Mouse (Mus musculus): ENCODE measurements around the gene Dennd1a.

The Dennd1a gene

GRCm38 (mm10) chr2:38124727-38125126, 162.5 kb downstream of the Dennd1a start:
- no peak for DNase-seq (ENCODE audit: low read depth, low spot score)

DNA sequence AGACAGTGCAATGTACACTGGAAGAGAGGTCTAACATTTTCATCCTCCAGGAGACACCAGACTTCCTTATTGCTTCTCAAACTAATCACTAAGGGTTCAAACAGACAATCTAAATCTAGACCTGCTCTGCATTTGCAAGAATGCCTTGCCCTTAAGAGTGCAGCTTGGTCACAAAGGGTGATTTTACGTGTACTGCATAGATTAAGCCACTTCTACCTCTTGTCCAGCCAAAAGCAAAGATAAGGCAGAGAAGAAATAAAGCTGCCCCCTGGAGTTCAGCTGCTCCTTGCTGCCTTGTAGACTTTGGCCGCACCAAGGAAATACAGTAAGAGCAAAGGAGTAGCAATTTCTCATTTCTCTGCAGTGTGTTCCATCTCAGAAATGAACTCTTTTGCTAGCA, 172.2 kb downstream of the Dennd1a start:
- DNase-seq (ENCODE audit: low read depth, low spot score) = no peak

- peak; percentile 59 for DNase-seq (ENCODE audit: low read depth, low spot score)
Observed at GRCm38 (mm10) chr2:38111655-38112351, 175.4 kb downstream of the Dennd1a start.

GRCm38 (mm10) chr2:38108586-38108985, 178.6 kb downstream of the Dennd1a start:
- no peak for DNase-seq (ENCODE audit: low read depth, low spot score)

GRCm38 (mm10) chr2:38102674-38103073, 184.5 kb downstream of the Dennd1a start:
- DNase-seq (ENCODE audit: low read depth, low spot score) = no peak

DNA sequence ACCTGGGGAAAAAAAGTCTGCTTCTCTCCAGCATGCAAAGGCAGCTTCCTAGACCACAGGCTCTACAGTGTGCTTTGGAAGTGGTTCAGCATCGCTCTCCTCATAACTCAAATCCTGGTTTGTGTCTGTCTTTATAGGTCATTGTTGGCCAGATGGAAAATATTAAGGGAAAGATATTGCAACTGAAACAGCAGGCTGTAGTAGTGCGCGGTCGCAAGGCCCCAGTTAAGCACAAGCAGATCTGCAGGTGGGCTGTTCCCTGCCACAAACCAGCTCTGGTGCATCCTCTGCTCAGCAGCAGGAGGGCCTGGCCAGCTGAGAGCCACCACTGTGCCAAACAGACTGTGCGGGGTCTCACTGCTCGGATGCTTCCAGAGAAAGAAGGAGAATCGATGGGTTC, 186.9 kb downstream of the Dennd1a start:
- no peak for DNase-seq (ENCODE audit: low read depth, low spot score)

GRCm38 (mm10) chr2:38099120-38099773, 187.9 kb downstream of the Dennd1a start:
- DNase-seq (ENCODE audit: low read depth, low spot score) = no peak

DNA sequence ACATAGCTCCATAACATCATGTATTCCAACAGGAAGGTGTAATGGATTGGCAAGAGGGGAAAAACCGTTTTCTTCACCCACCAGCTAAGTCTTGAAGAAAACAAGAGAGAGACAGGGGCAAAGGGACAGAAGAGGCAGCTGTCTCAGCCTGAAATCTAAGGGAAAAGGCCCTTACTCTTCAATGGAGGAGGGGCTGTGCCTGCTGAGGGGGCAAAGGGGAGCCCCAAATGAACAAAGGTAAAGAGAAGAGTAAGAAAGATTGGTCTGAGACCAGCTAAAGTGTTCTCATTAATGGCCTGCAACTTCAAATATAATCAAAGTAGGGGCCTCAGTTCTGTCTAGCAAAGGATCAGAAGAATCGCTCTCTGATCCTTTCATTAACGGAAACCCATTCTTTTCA, 189.7 kb downstream of the Dennd1a start:
- no peak for DNase-seq (ENCODE audit: low read depth, low spot score)

DNA sequence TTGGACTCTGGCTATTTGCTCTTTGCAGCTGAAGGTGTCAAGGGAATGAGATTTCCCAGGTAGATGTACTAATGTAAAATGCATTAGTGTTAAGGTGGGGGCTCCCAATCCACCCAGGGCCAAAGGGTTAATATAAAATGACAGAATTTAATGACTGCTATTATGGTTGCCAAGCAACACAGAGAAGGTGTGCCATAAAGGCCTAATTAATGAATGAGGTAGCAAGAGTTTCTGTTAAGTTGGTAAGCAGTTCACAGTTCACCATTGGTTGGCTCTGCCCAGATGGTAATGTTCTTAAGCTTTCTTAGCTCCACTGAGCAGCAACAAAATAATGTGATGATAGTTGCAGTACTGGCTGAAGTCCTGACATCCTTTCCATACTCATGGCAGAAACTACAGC, 190.9 kb downstream of the Dennd1a start:
- no peak for DNase-seq (ENCODE audit: low read depth, low spot score)

DNA sequence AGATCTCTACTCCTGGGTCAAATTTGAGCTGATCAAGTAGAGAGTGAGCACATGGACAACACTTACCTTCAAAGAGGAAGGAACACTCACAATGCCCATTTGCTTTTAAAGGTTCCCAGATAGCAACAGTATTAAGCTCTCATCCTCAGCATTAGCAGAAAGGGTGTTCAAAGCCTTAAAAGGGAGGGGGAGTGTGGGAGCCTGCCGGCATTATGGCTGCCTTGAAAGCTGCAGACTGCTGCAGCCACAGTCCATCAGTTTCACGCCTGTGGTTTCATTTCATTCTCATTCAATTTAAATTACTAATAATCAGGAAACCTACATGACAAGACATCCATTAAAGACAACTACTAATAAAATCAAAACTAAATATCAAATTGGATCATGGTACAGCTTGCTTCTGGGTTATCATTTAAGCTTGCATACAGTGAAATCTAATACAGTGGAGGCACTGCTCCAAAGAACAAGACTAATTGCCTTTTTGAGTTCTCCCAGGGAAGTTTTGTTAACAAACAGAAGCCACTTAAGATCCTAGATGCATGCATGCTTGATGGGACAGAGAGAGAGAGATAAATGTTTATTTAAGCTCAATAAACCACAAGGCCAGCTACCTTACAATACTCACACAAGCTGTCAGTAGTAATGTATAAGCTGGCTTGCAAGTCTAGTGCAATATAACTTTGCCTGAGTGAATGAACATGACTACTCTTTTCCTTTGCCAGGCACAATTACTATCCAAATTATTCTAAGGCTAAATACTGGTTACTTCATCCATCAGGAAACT, 192.6 kb downstream of the Dennd1a start:
- no peak for DNase-seq (ENCODE audit: low read depth, low spot score)

DNA sequence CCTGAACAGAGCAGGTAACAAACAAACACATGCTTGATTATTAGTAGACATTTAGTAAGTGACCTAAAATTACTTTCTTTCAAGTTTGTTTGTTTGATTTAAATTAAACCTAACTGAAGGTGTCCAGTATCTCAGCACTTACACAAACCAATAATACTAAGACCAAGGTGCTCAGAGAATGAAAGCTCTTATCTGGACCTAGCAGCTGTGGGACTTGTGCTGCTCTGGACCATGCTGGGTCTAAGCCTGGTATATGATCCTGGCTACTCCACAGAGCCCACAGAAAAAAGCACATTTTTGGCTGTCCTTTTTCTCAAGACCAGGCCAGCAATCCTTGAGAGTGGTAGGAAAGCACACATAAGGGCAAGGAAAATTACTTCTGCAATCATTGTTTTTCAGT, 193.2 kb downstream of the Dennd1a start:
- DNase-seq (ENCODE audit: low read depth, low spot score) = no peak

DNA sequence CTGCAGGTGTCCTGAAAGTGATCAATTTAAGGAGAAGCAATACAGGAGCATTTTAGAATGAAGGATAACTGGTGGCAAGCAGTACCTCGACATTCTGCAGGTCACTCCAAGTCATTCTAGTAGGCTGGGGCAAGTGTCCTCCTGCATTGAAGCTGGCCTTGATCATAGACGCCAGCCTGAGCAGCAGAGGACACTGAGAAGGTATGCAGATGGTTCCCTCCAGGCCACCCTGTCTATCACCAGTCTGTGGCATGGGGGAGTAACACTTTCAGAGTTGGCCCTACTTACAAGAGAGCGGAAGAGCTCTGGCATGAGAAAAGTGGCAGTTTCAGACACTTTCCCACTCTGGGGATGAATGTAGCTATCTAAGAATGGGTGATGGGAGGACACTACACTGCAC, 193.9 kb downstream of the Dennd1a start:
- DNase-seq (ENCODE audit: low read depth, low spot score) = no peak

DNA sequence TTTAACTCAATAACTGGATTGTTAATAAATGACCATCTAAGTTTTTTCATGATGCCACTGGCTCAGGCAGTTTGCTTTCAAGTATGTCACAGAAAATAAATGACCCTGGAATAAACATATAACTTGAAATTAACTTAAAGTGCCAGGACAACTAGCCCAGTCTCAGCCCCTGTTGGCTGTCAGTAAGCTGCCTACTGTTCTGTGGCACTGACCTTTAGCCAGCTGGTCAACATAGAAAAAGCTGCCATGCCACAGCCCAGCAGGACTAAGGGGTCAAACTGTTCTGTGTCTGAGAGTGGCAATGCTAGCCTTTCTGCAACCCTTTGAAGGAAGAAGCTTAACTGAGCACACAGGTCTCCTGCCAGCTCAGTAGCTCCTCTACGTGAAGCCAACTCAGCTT, 198.8 kb downstream of the Dennd1a start:
- DNase-seq (ENCODE audit: low read depth, low spot score) = no peak

DNA sequence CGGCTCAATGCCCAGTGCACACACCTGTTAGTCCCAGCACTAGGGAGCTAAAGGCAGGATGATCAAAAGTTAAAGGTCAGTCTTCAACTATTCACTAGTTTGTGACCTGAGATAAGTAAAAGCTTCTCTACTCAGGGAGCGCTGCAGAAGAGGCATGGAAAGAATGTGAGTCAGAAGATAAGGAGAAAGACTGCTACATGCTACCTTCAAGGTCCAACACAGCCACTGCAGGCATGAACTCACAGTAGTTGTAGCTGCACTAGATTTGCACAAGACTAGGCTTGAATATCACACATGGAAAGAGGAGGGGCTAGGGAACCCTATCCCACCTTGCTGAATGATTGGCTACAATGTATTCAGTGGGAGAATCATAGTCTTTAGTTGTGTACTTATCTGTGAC, 202.1 kb downstream of the Dennd1a start:
- no peak for DNase-seq (ENCODE audit: low read depth, low spot score)

DNA sequence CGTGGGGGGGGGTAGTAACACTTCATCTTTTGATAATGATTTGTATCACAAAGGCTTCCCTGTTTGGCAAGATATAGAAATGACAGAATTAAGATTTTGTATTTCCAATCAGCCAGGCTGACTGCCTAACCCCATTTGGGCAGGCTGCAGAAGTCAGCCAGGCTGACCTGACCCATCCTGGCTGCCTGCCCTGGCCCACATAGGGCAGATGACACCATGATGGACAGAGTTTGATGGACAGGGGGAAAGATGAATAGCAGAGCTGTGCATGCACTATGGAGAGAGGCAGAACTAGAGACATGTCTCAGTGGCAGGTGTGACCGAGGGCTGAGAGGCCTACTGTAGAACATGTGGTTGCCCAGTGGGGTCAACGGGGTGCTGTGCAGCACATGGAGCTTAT, 203.9 kb downstream of the Dennd1a start:
- no peak for DNase-seq (ENCODE audit: low read depth, low spot score)

GRCm38 (mm10) chr2:38074495-38074894, 212.7 kb downstream of the Dennd1a start:
- DNase-seq (ENCODE audit: low read depth, low spot score) = no peak

DNA sequence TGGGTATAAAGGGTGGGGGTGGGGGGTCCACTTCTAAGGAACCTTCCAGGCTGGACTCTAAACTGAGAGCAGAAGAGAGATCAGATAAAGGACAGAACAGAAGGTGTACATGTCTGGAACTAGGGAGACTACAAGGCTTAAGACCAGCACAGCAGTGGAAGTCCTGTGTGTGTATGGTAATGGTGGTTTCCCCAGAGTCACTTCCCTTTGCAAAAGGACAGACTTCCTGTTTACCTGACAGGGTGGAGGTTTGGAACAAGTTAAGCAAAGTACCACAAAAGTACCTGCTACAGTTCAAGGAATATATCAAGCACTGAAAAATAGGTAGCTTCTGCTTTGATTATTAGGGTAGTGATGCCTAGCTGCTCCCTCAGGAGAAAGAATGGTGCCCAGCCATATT, 215.1 kb downstream of the Dennd1a start:
- DNase-seq (ENCODE audit: low read depth, low spot score) = no peak

GRCm38 (mm10) chr2:38068171-38068572, 219.0 kb downstream of the Dennd1a start:
- DNase-seq (ENCODE audit: low read depth, low spot score) = no peak

DNA sequence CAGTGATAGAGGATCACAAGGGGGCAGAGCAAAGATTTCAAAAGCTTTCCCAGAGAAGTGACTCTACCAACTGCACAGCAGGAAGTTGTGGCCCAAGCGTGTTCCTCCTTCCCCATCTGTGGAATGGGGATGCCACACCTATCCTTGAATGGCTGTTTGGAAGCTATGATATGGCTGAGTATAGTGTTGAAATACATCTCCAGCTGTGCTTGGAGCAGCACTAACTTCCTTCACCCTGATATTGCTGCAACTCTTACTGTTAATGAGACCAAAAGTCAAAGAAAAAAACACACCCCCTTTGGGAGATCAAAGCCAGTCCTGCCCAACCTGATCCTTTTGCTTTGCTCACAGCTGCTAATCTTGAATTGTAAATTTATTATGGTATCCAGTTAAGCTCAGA, 221.3 kb downstream of the Dennd1a start:
- DNase-seq (ENCODE audit: low read depth, low spot score) = no peak

GRCm38 (mm10) chr2:38064266-38064665, 222.9 kb downstream of the Dennd1a start:
- no peak for DNase-seq (ENCODE audit: low read depth, low spot score)

- no peak for DNase-seq (ENCODE audit: low read depth, low spot score)
Observed at GRCm38 (mm10) chr2:38062156-38062555, 225.0 kb downstream of the Dennd1a start.

DNA sequence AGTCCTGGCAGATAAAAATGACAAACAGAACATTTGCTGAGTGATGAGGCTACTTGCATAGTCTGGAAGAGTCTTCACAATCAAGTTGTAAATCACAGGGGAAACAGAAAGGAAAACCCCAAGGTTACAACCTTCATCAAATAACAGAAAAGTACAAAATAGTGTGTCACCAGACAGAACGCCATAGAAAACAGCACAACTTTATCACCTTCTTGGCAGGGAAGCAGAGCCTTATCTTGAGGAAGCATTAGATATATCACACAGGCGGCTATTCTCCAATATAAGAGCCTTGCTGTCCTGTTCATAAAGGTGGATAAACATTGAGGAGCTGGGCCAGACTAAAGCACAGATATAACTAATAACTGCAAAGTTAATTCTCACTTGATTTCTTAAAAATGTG, 225.7 kb downstream of the Dennd1a start:
- no peak for DNase-seq (ENCODE audit: low read depth, low spot score)

GRCm38 (mm10) chr2:38052440-38052839, 234.8 kb downstream of the Dennd1a start:
- no peak for DNase-seq (ENCODE audit: low read depth, low spot score)

All from brain, embryonic 18.5 days (tissue).